Mouse (Mus musculus): ENCODE results near the gene Sorcs3.

Gene Sorcs3

GRCm38 (mm10) chr19:48404774-48405495, 199.1 kb downstream of the Sorcs3 start:
- DNase-seq = no peak

GRCm38 (mm10) chr19:48408221-48408620, 202.4 kb downstream of the Sorcs3 start:
- peak; percentile 50 for DNase-seq

GRCm38 (mm10) chr19:48411332-48411731, 205.5 kb downstream of the Sorcs3 start:
- no peak for DNase-seq

- peak; percentile 10 for DNase-seq
Observed at GRCm38 (mm10) chr19:48413836-48414235, 208.0 kb downstream of the Sorcs3 start.

- no peak for DNase-seq
Observed at GRCm38 (mm10) chr19:48418356-48418755, 212.5 kb downstream of the Sorcs3 start.

- no peak for DNase-seq
Observed at GRCm38 (mm10) chr19:48429263-48429662, 223.4 kb downstream of the Sorcs3 start.

GRCm38 (mm10) chr19:48429755-48430154, 223.9 kb downstream of the Sorcs3 start:
- DNase-seq = no peak

GRCm38 (mm10) chr19:48430328-48430727, 224.5 kb downstream of the Sorcs3 start:
- no peak for DNase-seq

GRCm38 (mm10) chr19:48438450-48438849, 232.6 kb downstream of the Sorcs3 start:
- no peak for DNase-seq

GRCm38 (mm10) chr19:48461141-48461540, 255.3 kb downstream of the Sorcs3 start:
- peak; percentile 6 for DNase-seq

GRCm38 (mm10) chr19:48462426-48462825, 256.6 kb downstream of the Sorcs3 start:
- DNase-seq = peak; percentile 2

- no peak for DNase-seq
Observed at GRCm38 (mm10) chr19:48463494-48463893, 257.7 kb downstream of the Sorcs3 start.

- DNase-seq = no peak
Observed at GRCm38 (mm10) chr19:48467471-48467870, 261.6 kb downstream of the Sorcs3 start.

GRCm38 (mm10) chr19:48469791-48470410, 264.1 kb downstream of the Sorcs3 start:
- no peak for DNase-seq

GRCm38 (mm10) chr19:48471927-48472326, 266.1 kb downstream of the Sorcs3 start:
- DNase-seq = no peak

- DNase-seq = no peak
Observed at GRCm38 (mm10) chr19:48475784-48476410, 270.1 kb downstream of the Sorcs3 start.

GRCm38 (mm10) chr19:48478864-48479263, 273.0 kb downstream of the Sorcs3 start:
- no peak for DNase-seq

- DNase-seq = no peak
Observed at GRCm38 (mm10) chr19:48482946-48483345, 277.1 kb downstream of the Sorcs3 start.

GRCm38 (mm10) chr19:48491111-48491510, 285.3 kb downstream of the Sorcs3 start:
- DNase-seq = no peak

- DNase-seq = no peak
Observed at GRCm38 (mm10) chr19:48503896-48504620, 298.2 kb downstream of the Sorcs3 start.

GRCm38 (mm10) chr19:48523803-48524202, 318.0 kb downstream of the Sorcs3 start:
- no peak for DNase-seq

GRCm38 (mm10) chr19:48524527-48525214, 318.8 kb downstream of the Sorcs3 start:
- DNase-seq = no peak

GRCm38 (mm10) chr19:48533582-48533981, 327.8 kb downstream of the Sorcs3 start:
- no peak for DNase-seq
